Mouse (Mus musculus): ENCODE data around the gene Gm34653. TPM values are rescaled to one million over a fixed set of nuclear protein-coding genes. Genes with fewer than 3 reads are reported as not detected.

Gene Gm34653
- total and polyA plus RNA-seq, 3 experiments = not detected

- no peak for DNase-seq (ENCODE audit: extremely low read depth)
- Histone ChIP-seq H3K27me3 (replicated peaks) (no peaks in the 10 kb centered on the region), H3K27ac (ENCODE audit: insufficient read depth, low read depth) (no peak overlapping the region), H3K36me3 (replicated peaks in 1 of 2; ENCODE audit: control insufficient read depth in 1 of 2, insufficient read depth in 1 of 2, low read length in 1 of 2) (peaks cover 22 to 47% of the 10 kb centered on the region in 2 experiments), H3K9ac (ENCODE audit: insufficient read depth, low read depth) (peak overlapping the region; percentile 29; the same call in 1 of the 2 replicates), H3K4me2 (ENCODE audit: insufficient read depth, low read depth, poor library complexity, severe bottlenecking) (peak overlapping the region; percentile 79; the same call in 1 of the 2 replicates), H3K79me2 (replicated peaks; ENCODE audit: control insufficient read depth, extremely low read depth, insufficient read depth, poor library complexity, severe bottlenecking) (peaks cover 61% of the 10 kb centered on the region), H3K4me1 (ENCODE audit: control insufficient read depth in 1 of 2, insufficient read depth in 2 of 2) (peaks cover 8 to 47% of the 10 kb centered on the region in 2 experiments), H3K4me3 (replicated peaks in 1 of 3; ENCODE audit: low read depth in 2 of 3, low read length in 2 of 3, poor library complexity in 1 of 3) (no peak overlapping the region), H3K9me3 (replicated peaks; ENCODE audit: low read length) (no peaks in the 10 kb centered on the region)
- dilution Hi-C loops (cut with MboI; ENCODE audit: extremely low pct_ligation_motif_present, extremely low pct_unique_long_range_greater_than_20kb, low sequenced_read_pairs) (no loop called here), in situ Hi-C loops (cut with MboI; ENCODE audit: low pct_ligation_motif_present, low pct_unique_long_range_greater_than_20kb, low sequenced_read_pairs) (no loop called here)
- no peak for TF ChIP-seq MXI1 (IDR thresholded peaks at IDR 0.05; ENCODE audit: low read depth, low read length)
- TF ChIP-seq POLR2AphosphoS2 (IDR thresholded peaks at IDR 0.05; ENCODE audit: low read depth, low read length) = no peak
- TF ChIP-seq MEF2A (IDR thresholded peaks at IDR 0.05; ENCODE audit: borderline replicate concordance, low read depth, low read length) = no peak
- no peak for TF ChIP-seq RCOR1 (conservative IDR thresholded peaks at IDR 0.05; ENCODE audit: low read depth, low read length)
- no peak for TF ChIP-seq MAZ (IDR thresholded peaks at IDR 0.05; ENCODE audit: low read depth, low read length)
- no peak for TF ChIP-seq CHD1 (IDR thresholded peaks at IDR 0.05; ENCODE audit: low read depth, low read length)
- TF ChIP-seq GABPA (IDR thresholded peaks at IDR 0.05; ENCODE audit: insufficient replicate concordance, low read depth, low read length) = no peak
- TF ChIP-seq NRF1 (IDR thresholded peaks at IDR 0.05; ENCODE audit: low read depth, low read length) = no peak
- no peak for TF ChIP-seq UBTF (IDR thresholded peaks at IDR 0.05; ENCODE audit: low read depth, low read length)
- TF ChIP-seq KAT2A (IDR thresholded peaks at IDR 0.05; ENCODE audit: insufficient replicate concordance, low read length) = no peak
These were observed 28.6 kb upstream of the Gm34653 start for GRCm38 (mm10) chr2:34804172-34804571.

- Histone ChIP-seq H3K79me2 (replicated peaks; ENCODE audit: control insufficient read depth, extremely low read depth, insufficient read depth, poor library complexity, severe bottlenecking) (peaks cover 68% of the 10 kb centered on the region), H3K9me3 (replicated peaks; ENCODE audit: low read length) (no peaks in the 10 kb centered on the region), H3K36me3 (replicated peaks in 1 of 2; ENCODE audit: control insufficient read depth in 1 of 2, insufficient read depth in 1 of 2, low read length in 1 of 2) (peaks cover 22 to 54% of the 10 kb centered on the region in 2 experiments), H3K27ac (ENCODE audit: insufficient read depth, low read depth) (no peak overlapping the region), H3K4me3 (replicated peaks in 1 of 3; ENCODE audit: low read depth in 2 of 3, low read length in 2 of 3, poor library complexity in 1 of 3) (no peak overlapping the region), H3K9ac (ENCODE audit: insufficient read depth, low read depth) (no peak overlapping the region), H3K4me1 (ENCODE audit: control insufficient read depth in 1 of 2, insufficient read depth in 2 of 2) (peaks cover 8 to 47% of the 10 kb centered on the region in 2 experiments), H3K27me3 (replicated peaks) (no peaks in the 10 kb centered on the region), H3K4me2 (ENCODE audit: insufficient read depth, low read depth, poor library complexity, severe bottlenecking) (no peak overlapping the region)
- TF ChIP-seq E2F4 (IDR thresholded peaks at IDR 0.05; ENCODE audit: insufficient replicate concordance, low read depth, low read length) (no peak), RCOR1 (conservative IDR thresholded peaks at IDR 0.05; ENCODE audit: low read depth, low read length) (no peak), MAX (IDR thresholded peaks at IDR 0.05; ENCODE audit: low read length) (no peak), ELF1 (IDR thresholded peaks at IDR 0.05; ENCODE audit: low read depth, low read length) (no peak), MAZ (IDR thresholded peaks at IDR 0.05; ENCODE audit: low read depth, low read length) (no peak), NELFE (IDR thresholded peaks at IDR 0.05; ENCODE audit: low read depth, low read length) (no peak), CTCF (conservative IDR thresholded peaks at IDR 0.05 in 1 of 2, IDR thresholded peaks at IDR 0.05 in 1 of 2; ENCODE audit: low read depth in 2 of 2, low read length in 2 of 2) (no peak), GABPA (IDR thresholded peaks at IDR 0.05; ENCODE audit: insufficient replicate concordance, low read depth, low read length) (no peak), CHD1 (IDR thresholded peaks at IDR 0.05; ENCODE audit: low read depth, low read length) (no peak), POLR2A (IDR thresholded peaks at IDR 0.05; ENCODE audit: low read depth, low read length) (no peak), MAFK (IDR thresholded peaks at IDR 0.05; ENCODE audit: insufficient replicate concordance, low read length) (no peak), SIN3A (IDR thresholded peaks at IDR 0.05; ENCODE audit: low read length) (no peak), JUN (IDR thresholded peaks at IDR 0.05; ENCODE audit: insufficient read depth, low read depth, low read length) (no peak)
- dilution Hi-C loops (cut with MboI; ENCODE audit: extremely low pct_ligation_motif_present, extremely low pct_unique_long_range_greater_than_20kb, low sequenced_read_pairs) (no loop called here), in situ Hi-C loops (cut with MboI; ENCODE audit: low pct_ligation_motif_present, low pct_unique_long_range_greater_than_20kb, low sequenced_read_pairs) (no loop called here)
- DNase-seq (ENCODE audit: extremely low read depth) = no peak
These were observed 28.0 kb upstream of the Gm34653 start for GRCm38 (mm10) chr2:34804815-34805214.
